Mouse (Mus musculus) heart, adult 2 months (tissue): ENCODE data around the gene Tagap.

ENCODE experiments used
- CTCF ChIP-seq: fragments of 200-600 bp; IDR thresholded peaks from 2 replicates; pipeline ENCODE4 v1.8.1; 2022; ENCODE audit warnings: antibody characterized with exemption, mild to moderate bottlenecking, moderate library complexity
- EP300 ChIP-seq: fragments of 200-500 bp; IDR thresholded peaks from 2 replicates; pipeline ENCODE4 v1.6.1; 2011; ENCODE audit warnings: low read depth, low read length, control low read depth; ENCODE audit not compliant: insufficient read depth
- POLR2A ChIP-seq: fragments of 200-500 bp; IDR thresholded peaks from 2 replicates; pipeline ENCODE4 v1.6.1; 2011; ENCODE audit warnings: mild to moderate bottlenecking, low read depth, low read length, control low read depth; ENCODE audit not compliant: insufficient read depth

GRCm38 (mm10) chr17:7879529-7879928 lies 46.3 kb upstream of the Tagap start:
- no peak for TF ChIP-seq CTCF
- TF ChIP-seq POLR2A: no peak
- no peak for TF ChIP-seq EP300
